Mouse (Mus musculus) spleen, adult 2 months (tissue): ENCODE measurements around the gene Col1a2.

ENCODE experiments used
- CTCF ChIP-seq: fragments of 200-500 bp; IDR thresholded peaks from 2 replicates; pipeline ENCODE4 v1.5.1; 2011; ENCODE audit warnings: mild to moderate bottlenecking, inconsistent platforms; ENCODE audit not compliant: insufficient read depth, insufficient read length, insufficient replicate concordance; ENCODE audit errors: extremely low read depth
- POLR2A ChIP-seq: fragments of 200-500 bp; IDR thresholded peaks from 2 replicates; pipeline ENCODE4 v1.6.1; 2011; ENCODE audit warnings: low read depth, low read length, inconsistent platforms

DNA sequence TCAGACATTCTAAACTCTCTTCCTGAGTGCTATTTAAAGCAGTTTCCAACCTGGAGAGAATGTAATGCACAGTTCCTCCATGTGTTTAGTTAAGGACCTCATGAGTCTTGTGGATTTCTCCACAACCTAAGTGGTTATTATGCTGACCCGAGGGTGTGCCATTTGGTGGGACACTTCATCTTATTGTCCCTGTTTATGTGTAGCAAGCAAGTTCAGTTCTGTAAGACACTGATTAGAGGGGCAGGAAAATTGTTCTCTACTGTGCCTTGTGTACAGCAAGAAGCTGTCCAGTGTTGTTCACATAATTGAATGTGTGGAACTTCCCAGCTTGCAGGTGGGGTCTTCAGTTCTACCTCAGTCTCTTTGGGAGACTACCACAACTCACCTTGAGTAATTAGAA, 15.6 kb upstream of the Col1a2 start:
- TF ChIP-seq POLR2A (no peak), CTCF (no peak)
